Mouse (Mus musculus) small intestine, adult 2 months (tissue): ENCODE data around the gene Nfasc. TPM values are rescaled to one million over a fixed set of nuclear protein-coding genes. Genes with fewer than 3 reads are reported as not detected.

Source experiments
- H3K27ac ChIP-seq: fragments of 200-500 bp; 2 replicates; pipeline ENCODE4 v1.5.1; 2012; ENCODE audit warnings: low read depth, low read length, control low read depth, inconsistent platforms; ENCODE audit not compliant: insufficient read depth
- H3K27me3 ChIP-seq: fragments of 200-500 bp; 2 replicates; pipeline ENCODE4 v1.6.1; 2012; ENCODE audit warnings: mild to moderate bottlenecking, moderate library complexity, low read length, inconsistent platforms; ENCODE audit not compliant: control insufficient read depth, insufficient read depth
- H3K36me3 ChIP-seq: fragments of 200-500 bp; 2 replicates; pipeline ENCODE4 v1.6.1; 2012; ENCODE audit warnings: mild to moderate bottlenecking, low read length, control low read depth, inconsistent platforms; ENCODE audit not compliant: control insufficient read depth, insufficient read depth
- H3K4me1 ChIP-seq: fragments of 200-500 bp; 2 replicates; pipeline ENCODE4 v1.6.1; 2012; ENCODE audit warnings: low read length, inconsistent platforms, mixed read lengths; ENCODE audit not compliant: control insufficient read depth, insufficient read depth, insufficient read length
- H3K4me3 ChIP-seq: fragments of 200-500 bp; 2 replicates; pipeline ENCODE4 v1.5.1; 2012; ENCODE audit warnings: low read depth, mild to moderate bottlenecking, control low read depth, inconsistent platforms, low read length, moderate library complexity
- CTCF ChIP-seq: fragments of 200-500 bp; IDR thresholded peaks from 2 replicates; pipeline ENCODE4 v1.5.1; 2012; ENCODE audit warnings: low read depth, mild to moderate bottlenecking, control low read depth, inconsistent platforms, low read length, moderate library complexity, mixed read lengths; ENCODE audit not compliant: insufficient replicate concordance, insufficient read length; ENCODE audit errors: extremely low read depth
- POLR2A ChIP-seq: fragments of 200-500 bp; IDR thresholded peaks from 2 replicates; pipeline ENCODE4 v1.6.1; 2012; ENCODE audit warnings: low read depth, mild to moderate bottlenecking, control low read depth, inconsistent platforms, low read length, moderate library complexity
- WGBS: fragments of 180-500 bp; shearing (Covaris S2); methylation state at CpG from one replicate; pipeline ENCODE4 v1.1.7; 2018; 5-methylcytosine and 5-hydroxymethylcytosine counted together
- polyA plus RNA-seq: library from polyadenylated mRNA; depleted of rRNA; stranded (reverse); fragments of >200 nt; gene quantifications from 2 replicates; pipeline ENCODE4 v1.2.3, GENCODE M21; 2012

Nfasc gene
- polyA plus RNA-seq, 1 experiment = 0.90 TPM

DNA sequence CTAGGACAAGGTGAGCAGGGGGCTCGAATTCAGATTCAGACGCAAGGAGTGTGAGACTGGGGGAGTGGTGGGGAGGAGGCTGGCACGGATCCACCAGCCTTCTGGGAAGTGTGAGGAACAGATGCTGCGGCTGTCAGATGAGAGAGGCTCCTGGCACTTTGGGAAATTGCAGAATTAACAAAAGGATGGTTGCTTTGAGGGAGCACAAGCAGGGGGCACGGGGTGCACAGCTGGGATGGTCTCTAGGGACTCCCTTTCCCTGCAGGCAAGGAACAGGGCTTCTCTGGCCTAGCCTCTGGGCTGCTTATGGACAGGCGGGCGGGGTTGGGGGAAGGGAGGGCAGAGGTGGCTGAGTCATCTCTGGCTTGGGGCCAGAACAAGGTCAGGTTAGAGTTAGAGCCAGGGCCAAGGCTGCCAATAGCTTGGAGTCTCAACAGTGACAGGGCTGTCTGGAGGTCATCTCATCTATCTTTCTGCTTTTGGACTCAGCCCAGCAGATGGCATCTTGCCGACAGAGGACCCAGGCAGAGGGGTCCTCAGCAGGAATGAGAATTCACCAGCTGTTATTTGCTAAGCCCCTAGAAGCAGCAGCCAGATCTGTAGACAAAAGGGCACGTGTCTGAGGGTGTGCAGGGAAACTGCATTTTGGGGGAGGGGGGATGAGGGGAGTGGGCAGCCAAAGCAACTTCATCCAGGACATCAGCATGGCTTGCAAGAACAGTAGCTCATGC is 183.5 kb downstream of the Nfasc start:
- TF ChIP-seq POLR2A = no peak
- no peak for TF ChIP-seq CTCF
- peaks cover 7% of the 10 kb centered on the region; the same call in 1 of the 2 replicates for H3K4me1 ChIP-seq
- H3K27ac ChIP-seq = no peak overlapping the region
- no peaks in the 10 kb centered on the region for H3K36me3 ChIP-seq
- no peaks in the 10 kb centered on the region for H3K27me3 ChIP-seq
- H3K4me3 ChIP-seq = no peak overlapping the region
- 28% methylated on average over 9 of the region's 9 CpGs for WGBS

DNA sequence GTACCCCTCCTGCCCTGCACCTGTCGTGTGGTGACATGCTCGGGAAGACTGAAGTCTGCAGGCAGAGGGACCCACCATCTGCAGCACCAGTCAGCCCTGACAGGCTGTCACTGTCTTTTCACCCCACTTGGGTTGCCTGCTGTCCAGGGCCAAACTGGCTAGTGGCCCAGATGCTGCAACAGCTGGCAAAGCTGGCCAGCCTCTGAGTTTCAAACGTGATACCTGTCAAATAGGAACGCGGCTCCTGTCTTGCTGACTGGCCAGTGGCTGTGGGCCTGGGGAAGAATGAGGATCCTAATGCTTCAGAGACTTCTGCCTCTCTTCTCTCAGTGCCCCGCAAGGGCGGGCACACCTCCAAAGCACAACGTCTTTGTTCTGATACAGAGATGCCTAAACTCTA is 197.8 kb downstream of the Nfasc start:
- Histone ChIP-seq H3K4me3 (no peak overlapping the region), H3K27me3 (peaks cover 29% of the 10 kb centered on the region), H3K4me1 (no peaks in the 10 kb centered on the region), H3K27ac (no peak overlapping the region), H3K36me3 (no peaks in the 10 kb centered on the region)
- TF ChIP-seq CTCF (no peak), POLR2A (no peak)
- 68% methylated on average over 8 of the region's 8 CpGs for WGBS

DNA sequence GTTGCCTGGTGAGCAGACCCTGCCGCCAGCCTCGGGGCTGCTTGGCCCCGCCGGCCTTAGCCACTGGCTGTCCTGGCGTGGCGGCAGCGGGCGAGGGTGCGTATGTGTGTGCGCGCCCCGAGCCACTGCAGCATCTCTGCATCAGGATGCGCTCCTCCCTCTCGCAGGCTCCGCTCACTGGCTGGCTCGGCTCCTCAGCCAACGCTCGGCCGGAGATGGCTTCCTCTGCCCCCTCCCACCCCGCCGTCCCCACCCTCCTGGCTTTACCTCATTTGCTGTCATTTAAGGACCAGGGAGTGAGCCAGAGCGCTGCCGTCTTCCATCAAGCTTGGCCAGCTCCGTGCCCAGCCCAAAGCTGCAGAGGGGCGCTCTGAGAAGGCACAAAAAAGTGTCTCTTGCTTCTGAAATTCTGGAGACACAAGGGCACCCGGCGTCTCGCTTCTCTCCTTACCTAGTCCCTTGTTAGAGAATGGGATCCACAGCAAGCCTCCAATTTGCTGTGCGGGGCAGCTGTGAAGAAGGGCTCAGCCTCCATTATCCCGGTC is 198.8 kb downstream of the Nfasc start, which contains the start of gene Cntn2:
Cntn2 (minus strand) TSS at position 495 of the 545 bp plus-strand sequence.
- peaks cover 29% of the 10 kb centered on the region for H3K27me3 ChIP-seq
- no peaks in the 10 kb centered on the region for H3K36me3 ChIP-seq
- WGBS = 5% methylated on average over 30 of the region's 30 CpGs

DNA sequence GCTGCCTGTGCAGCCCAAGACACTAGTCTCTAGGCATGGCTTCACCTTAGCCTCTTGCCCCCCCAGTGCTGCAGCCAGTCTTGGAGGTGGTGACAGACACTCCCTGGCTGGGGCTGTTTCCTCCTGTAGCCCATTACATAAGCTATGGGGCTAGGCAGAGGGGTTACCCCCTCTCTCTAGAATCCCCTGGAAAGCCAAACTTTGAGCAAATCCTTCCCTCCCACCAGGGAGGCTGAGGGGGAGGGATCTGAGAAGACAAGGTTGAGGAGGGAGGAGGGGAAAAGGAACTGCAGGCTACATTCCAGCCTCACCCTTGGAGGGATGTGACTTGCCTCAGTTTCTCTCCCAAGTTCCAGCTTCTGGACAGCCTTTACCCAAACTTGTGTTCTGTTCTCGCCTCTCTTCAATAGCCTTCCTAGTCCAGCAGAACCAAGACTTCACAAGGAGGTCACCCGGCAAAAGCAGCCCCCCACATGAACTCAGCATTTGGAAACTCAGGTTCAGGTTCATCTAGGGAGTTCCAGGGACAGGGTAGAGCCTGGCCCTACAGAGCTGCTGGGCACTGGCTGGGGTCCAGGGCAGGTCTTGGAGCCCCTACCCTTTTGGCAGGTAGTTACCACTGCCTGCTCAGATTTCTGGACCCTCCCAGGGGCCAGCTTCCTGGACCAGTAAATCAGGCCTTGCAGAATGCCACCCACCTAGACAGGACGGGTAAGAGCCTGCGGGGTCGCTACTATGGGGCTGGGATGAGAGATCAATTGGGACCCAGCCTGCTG is 199.6 kb downstream of the Nfasc start:
- WGBS = 34% methylated on average over 5 of the region's 5 CpGs
- H3K4me3 ChIP-seq = no peak overlapping the region
- H3K36me3 ChIP-seq = no peaks in the 10 kb centered on the region
- no peaks in the 10 kb centered on the region for H3K4me1 ChIP-seq
- H3K27me3 ChIP-seq = peaks cover 29% of the 10 kb centered on the region
- TF ChIP-seq POLR2A (no peak), CTCF (no peak)
- H3K27ac ChIP-seq = no peak overlapping the region

More for the DNA sequence above, 198.8 kb downstream of the Nfasc start, which contains the start of gene Cntn2:
- H3K27ac ChIP-seq = no peak within 1 kb of the TSS
- no peak within 1 kb of the TSS for H3K4me3 ChIP-seq
- no peak for TF ChIP-seq CTCF
- no peak for TF ChIP-seq POLR2A
- no peaks in the 10 kb centered on the region for H3K4me1 ChIP-seq

DNA sequence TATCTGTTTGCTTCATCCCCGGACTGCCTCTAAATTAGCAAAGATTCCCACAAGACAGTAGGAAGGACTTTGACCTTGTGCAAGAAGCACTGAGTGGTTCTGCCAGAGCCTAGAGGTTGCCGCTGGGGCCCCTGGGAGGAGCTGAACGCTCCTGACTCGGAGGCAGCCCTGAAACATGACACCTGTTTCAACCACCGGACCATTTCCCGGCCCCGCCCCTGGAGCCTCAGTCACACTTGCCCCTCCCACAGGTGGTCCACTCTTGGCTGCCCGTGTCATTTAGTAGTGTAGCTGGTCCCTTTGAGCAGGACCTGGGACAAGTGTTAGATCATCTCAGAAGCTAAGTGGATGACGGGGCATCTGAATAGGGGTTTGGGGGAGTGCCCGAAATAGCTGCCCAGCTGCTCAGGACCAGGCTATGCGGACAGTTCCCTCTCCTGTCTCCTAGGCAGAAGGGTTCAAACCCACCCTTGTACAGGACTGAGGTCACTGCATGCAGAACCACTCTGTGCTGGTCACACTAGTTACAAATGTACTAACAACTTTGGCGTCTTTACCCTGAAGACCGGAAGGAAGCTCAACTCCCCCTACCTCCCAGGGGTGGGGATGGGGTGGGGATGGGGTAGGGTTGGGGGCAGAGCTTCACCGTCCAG is 200.3 kb downstream of the Nfasc start:
- Histone ChIP-seq H3K36me3 (no peaks in the 10 kb centered on the region), H3K4me3 (no peak overlapping the region), H3K4me1 (no peaks in the 10 kb centered on the region), H3K27ac (no peak overlapping the region), H3K27me3 (peaks cover 29% of the 10 kb centered on the region)
- TF ChIP-seq POLR2A = no peak
- no peak for TF ChIP-seq CTCF
- WGBS = 6% methylated on average over 14 of the region's 14 CpGs

DNA sequence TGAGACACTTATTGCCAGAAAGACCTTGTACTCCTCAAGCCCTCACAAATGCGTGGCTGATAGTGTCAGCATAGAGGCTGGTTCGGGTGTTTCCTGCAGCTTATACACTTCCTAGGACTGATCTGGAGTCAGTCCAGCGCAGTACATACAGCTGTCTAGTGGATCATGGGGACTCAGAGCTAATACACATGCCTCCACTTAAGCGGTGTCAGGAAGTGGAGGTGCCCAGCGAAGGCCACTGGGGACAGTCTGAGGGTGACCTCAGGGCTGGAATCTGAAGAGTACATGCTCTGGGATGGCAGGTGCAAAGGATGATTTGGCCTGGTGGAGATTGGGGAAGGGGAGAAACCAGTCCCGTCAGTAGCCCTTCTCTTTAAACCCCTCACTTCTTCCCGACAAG is 200.9 kb downstream of the Nfasc start:
- Histone ChIP-seq H3K27ac (no peak overlapping the region), H3K4me3 (no peak overlapping the region), H3K27me3 (peaks cover 29% of the 10 kb centered on the region), H3K36me3 (no peaks in the 10 kb centered on the region), H3K4me1 (no peaks in the 10 kb centered on the region)
- WGBS = 25% methylated on average over 7 of the region's 7 CpGs
- TF ChIP-seq CTCF = no peak
- TF ChIP-seq POLR2A = no peak

DNA sequence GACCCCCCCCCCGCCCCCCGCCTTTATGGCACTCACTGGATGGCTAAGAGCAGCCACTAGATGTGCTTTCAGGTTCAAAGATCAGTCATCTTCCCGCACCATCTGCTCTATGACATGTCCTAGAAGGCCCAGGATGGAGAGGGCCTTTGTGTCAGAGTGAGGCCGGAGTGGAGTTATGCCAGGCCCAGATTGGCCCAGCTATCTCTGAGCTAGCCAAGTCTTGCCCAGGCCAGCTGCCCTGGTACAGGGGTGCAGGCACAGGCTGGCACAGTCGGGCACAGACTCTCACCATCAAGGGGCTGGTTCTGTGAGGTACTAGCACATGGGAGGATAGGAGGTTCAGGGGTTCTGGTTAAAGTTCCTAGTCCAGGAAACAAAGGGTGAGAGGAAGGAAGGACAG is 203.9 kb downstream of the Nfasc start:
- Histone ChIP-seq H3K36me3 (no peaks in the 10 kb centered on the region), H3K4me3 (no peak overlapping the region), H3K27ac (no peak overlapping the region), H3K4me1 (no peaks in the 10 kb centered on the region), H3K27me3 (peaks cover 23% of the 10 kb centered on the region)
- WGBS = 71% methylated on average over 5 of the region's 5 CpGs
- TF ChIP-seq CTCF (no peak), POLR2A (no peak)
